31 mouse cellular contexts compared by ENCODE assay signal in the genomic region with DNA sequence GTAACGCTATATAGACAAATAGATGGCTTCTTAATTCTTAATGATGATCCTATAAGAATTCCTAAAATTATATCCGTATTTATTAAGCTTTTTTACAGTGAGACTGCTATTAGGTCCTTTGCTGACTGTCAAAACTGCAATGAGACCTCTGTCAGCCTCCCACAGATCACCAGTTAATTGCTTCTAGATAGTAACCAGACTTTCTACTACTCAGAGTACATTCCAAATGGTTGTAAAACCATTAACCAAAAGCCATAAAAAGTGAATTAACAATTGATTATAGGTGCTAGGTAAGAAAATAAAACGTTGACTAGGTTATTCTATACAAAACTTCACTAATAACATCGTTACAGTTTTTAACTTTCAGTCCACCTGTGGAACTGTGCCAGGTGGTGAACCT.
"Had no signal": no experiment of that assay in that cellular context is flagged by ENCODE, and none has a peak within 500 bp of the region (broad histone marks: within the 10 kb centered on the region; RNA-seq: fewer than 3 reads in every experiment).

No protein-coding gene starts in this region.

- H3K27me3 ChIP-seq: limb, embryonic 12.5 days; limb, embryonic 13.5 days; limb, embryonic 15.5 days; liver, embryonic 12.5 days; liver, embryonic 13.5 days; liver, embryonic 15.5 days; lung, embryonic 15.5 days; megakaryocyte, embryonic 14.5 days; midbrain, embryonic 12.5 days; midbrain, embryonic 13.5 days; midbrain, embryonic 15.5 days; neural tube, embryonic 12.5 days had no signal

- H3K4me3 ChIP-seq: limb, embryonic 10.5 days; limb, embryonic 12.5 days; limb, embryonic 13.5 days; limb, embryonic 15.5 days; liver, embryonic 12.5 days; liver, embryonic 13.5 days; liver, embryonic 15.5 days; lung, embryonic 15.5 days; megakaryocyte, embryonic 14.5 days; midbrain, embryonic 10.5 days; midbrain, embryonic 12.5 days; midbrain, embryonic 13.5 days; midbrain, embryonic 15.5 days; myocyte; neural tube, embryonic 12.5 days had no signal

- H3K9me3 ChIP-seq: limb, embryonic 10.5 days; limb, embryonic 12.5 days; limb, embryonic 13.5 days; limb, embryonic 15.5 days; liver, embryonic 12.5 days; liver, embryonic 13.5 days; liver, embryonic 15.5 days; lung, embryonic 15.5 days; midbrain, embryonic 10.5 days; midbrain, embryonic 12.5 days; midbrain, embryonic 13.5 days; midbrain, embryonic 15.5 days; neural tube, embryonic 12.5 days had no signal

- ATAC-seq: liver, embryonic 12.5 days; liver, postnatal 0 days; lung, postnatal 0 days; midbrain, embryonic 13.5 days; midbrain, embryonic 15.5 days; midbrain, embryonic 16.5 days had no signal

- DNase-seq: left cerebral cortex, postnatal 4 days; liver, embryonic 13.5 days; liver, postnatal 0 days; lung, adult 18-20 months; lung, adult 2 months; lung, embryonic 14.5 days; lung, postnatal 10 days; lung, postnatal 14 days; lung, postnatal 36 days; lung, postnatal 4 days; midbrain, embryonic 14.5 days had no signal

- H3K27ac ChIP-seq: limb, embryonic 10.5 days; limb, embryonic 12.5 days; limb, embryonic 13.5 days; limb, embryonic 15.5 days; liver, embryonic 12.5 days; liver, embryonic 13.5 days; liver, embryonic 14.5 days; liver, embryonic 15.5 days; lung, embryonic 15.5 days; macrophage; midbrain, embryonic 10.5 days; midbrain, embryonic 12.5 days; midbrain, embryonic 13.5 days; midbrain, embryonic 15.5 days; neural tube, embryonic 12.5 days had no signal

- H3K4me1 ChIP-seq: limb, embryonic 10.5 days; limb, embryonic 12.5 days; limb, embryonic 13.5 days; limb, embryonic 15.5 days; liver, embryonic 12.5 days; liver, embryonic 13.5 days; liver, embryonic 15.5 days; lung, embryonic 15.5 days; megakaryocyte, embryonic 14.5 days; midbrain, embryonic 10.5 days; midbrain, embryonic 12.5 days; midbrain, embryonic 13.5 days; midbrain, embryonic 15.5 days; neural tube, embryonic 12.5 days had no signal

- H3K36me3 ChIP-seq: limb, embryonic 10.5 days; limb, embryonic 12.5 days; limb, embryonic 13.5 days; limb, embryonic 15.5 days; liver, embryonic 12.5 days; liver, embryonic 13.5 days; liver, embryonic 15.5 days; lung, embryonic 15.5 days; midbrain, embryonic 10.5 days; midbrain, embryonic 12.5 days; midbrain, embryonic 13.5 days; midbrain, embryonic 15.5 days; neural tube, embryonic 12.5 days had no signal

- H3K4me2 ChIP-seq: limb, embryonic 12.5 days; limb, embryonic 13.5 days; limb, embryonic 15.5 days; liver, embryonic 11.5 days; liver, embryonic 12.5 days; liver, embryonic 13.5 days; liver, embryonic 15.5 days; lung, embryonic 14.5 days; lung, embryonic 15.5 days; midbrain, embryonic 11.5 days; midbrain, embryonic 12.5 days; midbrain, embryonic 13.5 days; midbrain, embryonic 15.5 days; neural tube, embryonic 12.5 days had no signal

- H3K9ac ChIP-seq: limb, embryonic 12.5 days; limb, embryonic 13.5 days; limb, embryonic 15.5 days; liver, embryonic 12.5 days; liver, embryonic 13.5 days; liver, embryonic 14.5 days; liver, embryonic 15.5 days; liver, postnatal 0 days; lung, embryonic 14.5 days; lung, embryonic 15.5 days; midbrain, embryonic 12.5 days; midbrain, embryonic 13.5 days; midbrain, embryonic 15.5 days; neural tube, embryonic 12.5 days had no signal
